Mouse (Mus musculus) heart, embryonic 15.5 days (tissue): ENCODE results near the gene Olfr332. TPM values are rescaled to one million over a fixed set of nuclear protein-coding genes. Genes with fewer than 3 reads are reported as not detected.

Experiments
- polyA plus RNA-seq: library from polyadenylated mRNA; unstranded; fragments of >200 nt; fragmentation: Nextera tagmentation; extraction: Ambion mirVana; gene quantifications from 2 replicates; pipeline ENCODE4 v1.2.1, GENCODE M21; 2015

The Olfr332 gene
- polyA plus RNA-seq, 1 experiment from 2014 or later: not detected

Other genes with a start within 250 kb of the Olfr332 start
- gene 4930438A08Rik, start 217.8 kb downstream of the Olfr332 start, polyA plus RNA-seq: not detected in 2 replicates
- 12.1 and 15.9 TPM in 2 replicates for gene Zfp692, start 185.5 kb downstream of the Olfr332 start, polyA plus RNA-seq
- 31.6 and 33.1 TPM in 2 replicates for gene Zfp672, start 162.2 kb downstream of the Olfr332 start, polyA plus RNA-seq
- 27.6 and 29.9 TPM in 2 replicates for gene Sh3bp5l, start 161.8 kb downstream of the Olfr332 start, polyA plus RNA-seq
- not detected in 2 replicates for gene Lypd8, start 113.5 kb downstream of the Olfr332 start, polyA plus RNA-seq
- gene 1810065E05Rik, start 71.4 kb downstream of the Olfr332 start, polyA plus RNA-seq: not detected in 2 replicates
- gene Gm12253, start 60.0 kb downstream of the Olfr332 start, polyA plus RNA-seq: not detected in 2 replicates
- gene Lypd9, start 39.6 kb downstream of the Olfr332 start, polyA plus RNA-seq: not detected in 2 replicates
- not detected in 2 replicates for gene Olfr30, start 30.3 kb downstream of the Olfr332 start, polyA plus RNA-seq
- not detected in 2 replicates for gene Olfr331, start 10.0 kb upstream of the Olfr332 start, polyA plus RNA-seq
- gene Olfr330, start 42.3 kb upstream of the Olfr332 start, polyA plus RNA-seq: 0.11 TPM in 1 of 2 replicates, not detected in the other
- not detected in 2 replicates for gene Olfr329-ps, start 53.9 kb upstream of the Olfr332 start, polyA plus RNA-seq
- not detected in 2 replicates for gene Olfr328, start 63.1 kb upstream of the Olfr332 start, polyA plus RNA-seq
- gene Olfr224, start 78.0 kb upstream of the Olfr332 start, polyA plus RNA-seq: 0.06 TPM in 1 of 2 replicates, not detected in the other
- gene Olfr325, start 85.2 kb upstream of the Olfr332 start, polyA plus RNA-seq: not detected in 2 replicates
- not detected in 2 replicates for gene Olfr324, start 102.6 kb upstream of the Olfr332 start, polyA plus RNA-seq
- not detected in 2 replicates for gene 2210407C18Rik, start 123.5 kb upstream of the Olfr332 start, polyA plus RNA-seq
- gene Olfr323, start 137.9 kb upstream of the Olfr332 start, polyA plus RNA-seq: not detected in 2 replicates
- 0.16 and 0.44 TPM in 2 replicates for gene Trim58, start 147.9 kb upstream of the Olfr332 start, polyA plus RNA-seq
- not detected in 2 replicates for gene Olfr322, start 166.2 kb upstream of the Olfr332 start, polyA plus RNA-seq
- not detected in 2 replicates for gene Olfr320, start 188.5 kb upstream of the Olfr332 start, polyA plus RNA-seq
- gene Olfr319, start 206.6 kb upstream of the Olfr332 start, polyA plus RNA-seq: not detected in 2 replicates
- not detected in 2 replicates for gene Olfr318, start 231.5 kb upstream of the Olfr332 start, polyA plus RNA-seq
- gene Olfr317, start 246.7 kb upstream of the Olfr332 start, polyA plus RNA-seq: not detected in 2 replicates